Mouse (Mus musculus): ENCODE measurements around the gene Eppin.
"Not testable (repeated sequence)": the region's sequence is repeated elsewhere in the genome, so short reads cannot be mapped to it uniquely, and the experiment has no call there.

Eppin gene

DNA sequence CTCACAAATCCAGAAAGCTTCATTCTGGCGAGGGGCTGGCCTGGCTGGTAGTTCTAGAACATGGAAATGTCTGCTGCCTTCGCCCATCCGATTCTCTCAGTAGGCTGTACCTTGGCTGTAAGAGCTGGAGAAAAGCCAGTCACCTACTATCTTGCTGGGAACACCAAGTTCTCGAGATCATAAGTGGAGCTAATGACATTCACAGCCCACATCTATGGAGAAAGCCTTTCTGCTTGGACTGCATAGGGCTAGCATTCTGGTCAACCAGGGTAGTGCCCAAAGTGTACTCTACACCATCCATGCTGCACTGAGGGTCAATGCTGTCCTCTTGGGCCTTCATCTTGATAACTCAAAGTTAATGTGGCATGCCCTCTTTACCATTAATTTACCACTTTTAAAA lies at the start of gene Eppin:
Gene Eppin, minus strand, starts transcription at position 101 of the 400 bp plus-strand sequence.
- DNase-seq = no peak

DNA sequence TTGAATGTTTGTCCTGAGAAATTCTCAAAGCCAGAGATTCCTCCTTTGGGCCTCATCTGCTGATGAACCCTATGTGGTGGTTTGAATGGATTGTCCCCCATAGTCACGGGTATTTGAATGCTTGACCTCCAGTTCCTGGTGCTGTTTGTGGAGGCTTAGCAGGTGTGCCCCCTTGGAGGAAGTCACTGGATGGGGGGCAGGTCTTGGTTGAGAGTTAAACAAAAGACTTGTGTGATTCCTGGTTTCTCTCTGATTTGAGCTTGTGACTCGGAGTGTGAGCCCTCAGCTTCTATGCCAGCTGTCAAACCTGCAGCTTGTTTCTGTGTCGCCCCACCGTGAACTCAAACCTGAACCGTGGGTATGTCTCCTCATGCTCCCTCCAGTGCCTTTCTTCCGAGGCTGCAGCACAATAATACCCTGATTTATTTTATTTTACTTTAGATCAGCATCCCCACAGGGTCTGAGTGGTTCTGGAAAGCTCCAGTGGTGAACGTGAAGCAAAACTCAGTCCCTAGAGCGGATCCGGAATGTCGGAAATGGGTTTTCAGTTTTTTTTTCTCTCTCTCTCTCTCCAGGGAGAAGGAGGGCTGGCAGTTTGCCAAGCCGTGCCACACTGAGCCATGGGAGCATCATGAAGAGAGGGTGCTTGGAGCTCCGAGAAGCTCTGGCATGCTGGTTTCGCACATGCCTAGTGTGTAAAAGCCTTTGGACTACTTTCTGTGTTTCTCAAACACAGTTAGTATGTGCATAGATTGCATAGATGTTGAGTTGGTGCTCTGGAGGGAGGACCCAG lies 48.7 kb upstream of the Eppin start:
- no peak for DNase-seq

DNA sequence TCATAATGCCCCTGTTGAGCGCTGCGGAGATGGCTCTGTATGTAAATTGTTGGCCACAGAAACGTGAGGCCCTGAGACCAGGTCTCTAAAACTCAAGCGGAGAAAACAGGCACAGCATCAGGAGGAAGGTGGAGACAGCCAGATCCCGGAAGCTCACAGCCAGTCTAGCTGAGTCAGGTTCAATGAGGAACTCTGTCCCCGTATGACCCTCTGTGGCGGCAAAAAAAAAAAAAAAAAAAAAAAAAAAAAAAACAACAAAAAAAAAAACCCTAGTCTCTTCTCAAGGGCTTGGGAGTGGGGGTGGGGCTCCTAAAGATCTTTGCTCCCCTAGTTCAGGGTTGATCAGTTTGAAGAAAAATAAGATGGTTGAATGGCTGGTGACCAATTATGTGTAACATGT lies 47.7 kb upstream of the Eppin start:
- DNase-seq = no peak

DNA sequence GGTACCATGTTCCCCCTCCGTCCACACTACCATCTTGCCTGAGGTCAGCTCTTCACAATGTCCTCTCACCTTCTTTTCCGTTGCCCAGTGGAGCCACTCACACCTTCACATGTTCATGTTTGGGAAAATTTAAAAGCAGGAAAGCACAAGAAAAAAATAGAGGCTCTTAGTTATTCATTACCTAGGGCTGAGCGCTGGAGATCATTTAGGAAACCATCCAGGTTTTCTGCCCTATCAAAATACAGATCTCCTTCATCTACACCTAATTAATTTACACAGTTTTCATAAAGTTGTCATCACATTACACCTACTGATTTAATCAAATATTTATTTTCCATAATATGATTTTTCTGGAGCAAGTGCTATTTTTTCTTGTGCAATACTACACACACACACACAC lies 45.3 kb upstream of the Eppin start, which contains the start of gene Wfdc16:
Gene Wfdc16, minus strand, starts transcription at position 101 of the 400 bp plus-strand sequence.
- DNase-seq = no peak

DNA sequence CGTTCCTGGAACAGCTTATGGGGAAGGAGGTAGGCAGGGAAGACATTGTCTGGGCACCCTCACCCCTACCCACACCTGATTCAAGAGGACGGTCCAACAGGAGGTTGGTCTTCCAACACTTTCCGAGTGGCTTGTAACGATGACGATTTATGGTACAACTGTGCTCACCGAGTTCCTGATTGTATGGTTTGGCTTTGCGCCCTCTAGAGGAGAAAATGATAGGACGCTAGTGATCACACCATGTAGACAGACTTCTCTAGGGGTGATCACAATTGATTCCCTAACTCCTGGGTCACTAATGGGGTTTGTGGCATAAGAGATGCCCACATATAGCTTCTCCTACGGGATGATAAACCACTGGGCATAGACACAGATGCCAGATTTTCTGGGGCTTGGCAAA lies 41.9 kb upstream of the Eppin start:
- DNase-seq = no peak

DNA sequence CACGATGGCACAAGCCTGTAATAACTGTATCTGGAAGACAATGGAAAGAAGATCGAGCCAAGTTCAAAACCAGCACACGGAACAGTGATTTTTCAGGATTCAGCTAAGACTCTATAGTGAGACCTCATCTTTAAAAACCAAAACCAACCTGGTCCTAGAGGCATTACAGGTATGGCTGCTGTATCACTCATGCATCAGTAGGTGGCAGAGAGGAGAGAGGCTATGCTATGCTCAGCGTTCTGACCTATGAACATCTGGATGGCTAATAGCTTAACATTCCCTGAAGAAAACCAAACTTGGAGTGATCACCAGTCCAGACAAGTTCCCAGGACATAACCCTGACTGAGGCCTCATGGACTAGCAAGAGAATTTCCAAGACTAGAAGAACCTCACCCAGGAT lies 28.4 kb upstream of the Eppin start:
- DNase-seq = no peak

DNA sequence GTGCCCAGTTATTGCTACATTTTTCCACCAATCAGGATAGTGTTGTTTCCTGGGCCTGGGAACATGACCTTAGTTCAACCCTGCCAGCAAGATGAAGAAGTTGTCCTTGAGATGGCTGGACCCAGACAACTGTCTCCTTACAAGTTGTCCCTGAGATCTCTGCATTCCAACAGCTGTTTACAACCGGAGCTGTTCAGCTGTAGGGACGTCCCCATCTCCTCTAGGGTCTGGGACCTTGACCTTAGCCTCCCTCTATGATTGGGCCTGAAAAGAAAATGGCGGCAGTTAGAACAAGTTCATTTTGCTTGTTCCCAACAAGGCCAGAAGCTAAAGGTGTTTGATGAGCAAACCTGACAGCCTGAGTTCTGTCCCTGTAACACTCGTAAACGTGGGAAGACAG lies 25.7 kb upstream of the Eppin start:
- DNase-seq = no peak

DNA sequence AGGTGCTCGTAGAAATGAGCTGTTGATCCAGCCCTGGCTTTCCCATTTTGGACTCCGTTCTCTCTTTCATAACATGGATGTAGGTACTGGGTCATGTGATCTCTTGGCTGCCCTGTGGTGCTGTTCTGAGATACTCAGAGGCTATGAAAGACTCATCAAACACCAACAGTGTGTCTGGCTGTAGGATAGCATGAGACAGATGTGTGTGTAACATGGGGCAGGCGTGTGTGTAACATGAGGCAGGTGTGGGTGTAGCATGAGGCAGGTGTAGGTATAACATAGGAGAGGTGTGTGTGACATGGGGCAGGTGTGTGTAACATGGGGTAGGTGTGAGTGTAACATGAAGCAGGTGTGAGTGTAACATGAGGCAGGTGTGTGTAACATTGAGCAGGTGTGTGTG lies 22.0 kb upstream of the Eppin start:
- no peak for DNase-seq

DNA sequence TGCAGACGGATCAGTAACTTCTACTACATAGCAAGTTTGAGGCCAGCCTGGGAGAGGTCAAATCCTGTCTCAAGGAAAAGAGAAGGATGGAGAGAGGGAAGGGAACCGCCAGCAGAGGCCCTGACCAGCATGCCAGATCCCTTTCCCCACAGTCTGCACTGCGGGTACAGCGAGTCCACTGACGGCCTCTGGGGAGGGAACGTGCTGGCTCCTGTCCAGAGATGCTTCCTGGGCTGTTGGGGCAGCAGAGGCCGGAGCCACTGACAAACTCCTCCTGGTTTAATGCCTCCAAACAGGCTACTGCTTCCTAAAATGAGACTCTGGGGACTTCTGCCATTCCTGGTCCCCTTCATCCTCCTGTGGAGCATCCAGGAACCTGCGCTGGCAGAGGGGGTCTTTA lies 20.1 kb upstream of the Eppin start, which contains the start of the genes Wfdc6b and Wfdc8:
Gene Wfdc6b, plus strand, starts transcription at position 52 of the 400 bp plus-strand sequence.
Gene Wfdc8, minus strand, starts transcription at position 156 of the 400 bp plus-strand sequence.
- DNase-seq = not testable (repeated sequence)

DNA sequence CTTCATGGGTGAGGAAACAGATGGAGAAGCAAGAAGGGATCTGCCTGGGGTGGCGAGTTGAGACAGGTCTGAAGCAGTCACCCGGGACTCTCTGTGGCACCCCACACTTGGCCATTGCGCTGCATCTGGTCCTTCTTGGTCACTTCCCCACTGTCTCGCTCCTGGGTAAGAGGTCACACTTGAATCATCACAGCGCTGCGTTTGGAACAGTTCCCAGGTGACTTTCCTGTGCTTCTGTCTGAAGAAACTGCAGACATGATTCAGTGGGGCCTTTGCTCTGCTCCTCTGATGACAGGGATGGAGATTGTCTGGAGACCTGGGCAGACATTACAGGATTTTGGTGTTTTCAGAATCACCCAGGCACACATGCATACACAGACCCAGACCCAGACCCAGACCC lies 15.4 kb upstream of the Eppin start:
- DNase-seq = no peak

DNA sequence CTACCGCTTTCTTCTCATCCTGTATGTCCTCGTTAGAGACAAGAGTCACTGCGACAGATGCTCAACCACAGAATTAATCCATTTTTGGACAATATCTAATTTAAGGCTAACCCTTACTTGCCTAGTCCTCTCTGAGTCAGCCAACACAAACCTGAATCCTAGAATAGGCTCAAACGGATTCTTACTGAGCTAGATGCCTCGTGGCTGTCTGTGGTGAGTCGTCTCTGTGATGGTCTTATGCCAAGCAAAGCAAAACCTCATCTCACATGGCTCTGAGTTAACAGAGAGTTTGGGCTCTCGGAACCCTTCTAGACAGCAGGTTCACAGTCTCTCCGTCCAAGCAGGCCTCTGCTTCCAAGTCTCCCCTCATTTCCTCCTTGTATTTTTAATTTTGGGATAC lies 11.0 kb upstream of the Eppin start:
- DNase-seq = no peak

DNA sequence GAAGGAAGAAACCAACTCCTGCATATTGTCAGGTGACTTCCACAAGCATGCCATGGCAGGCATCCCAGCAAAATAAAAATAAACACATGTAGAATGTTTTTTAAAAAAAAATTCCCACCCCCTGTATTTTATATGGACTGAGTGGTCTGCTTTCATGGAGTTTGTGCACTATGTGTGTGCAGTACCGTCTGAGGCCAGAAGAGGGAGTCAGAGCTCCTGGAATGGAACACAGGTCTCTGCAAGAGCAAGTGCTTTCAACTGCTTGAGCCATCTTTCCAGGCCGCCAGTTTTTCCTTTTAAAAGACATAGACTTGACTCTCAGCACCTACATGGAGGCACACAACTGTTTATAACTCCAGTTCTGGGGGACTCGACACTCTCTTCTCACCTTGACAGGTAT lies 10.1 kb upstream of the Eppin start:
- DNase-seq = no peak

DNA sequence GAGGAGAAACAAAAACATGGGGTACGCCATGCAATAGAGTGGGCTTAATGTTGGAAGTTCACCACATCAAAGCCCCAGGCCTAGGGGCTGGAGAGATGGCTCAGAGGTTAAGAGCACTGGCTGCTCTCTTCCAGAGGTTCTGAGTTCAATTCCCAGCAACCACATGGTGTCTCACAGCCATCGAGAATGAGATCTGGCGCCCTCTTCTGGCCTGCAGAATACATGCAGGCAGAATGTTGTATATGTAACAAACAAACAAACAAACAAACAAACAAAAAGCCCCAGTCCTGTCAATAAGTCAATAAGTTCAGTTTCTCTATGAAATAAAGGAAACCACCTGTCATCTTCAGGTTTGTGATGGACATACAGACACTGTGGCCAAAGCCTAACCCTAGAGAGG lies 6.8 kb upstream of the Eppin start:
- no peak for DNase-seq

DNA sequence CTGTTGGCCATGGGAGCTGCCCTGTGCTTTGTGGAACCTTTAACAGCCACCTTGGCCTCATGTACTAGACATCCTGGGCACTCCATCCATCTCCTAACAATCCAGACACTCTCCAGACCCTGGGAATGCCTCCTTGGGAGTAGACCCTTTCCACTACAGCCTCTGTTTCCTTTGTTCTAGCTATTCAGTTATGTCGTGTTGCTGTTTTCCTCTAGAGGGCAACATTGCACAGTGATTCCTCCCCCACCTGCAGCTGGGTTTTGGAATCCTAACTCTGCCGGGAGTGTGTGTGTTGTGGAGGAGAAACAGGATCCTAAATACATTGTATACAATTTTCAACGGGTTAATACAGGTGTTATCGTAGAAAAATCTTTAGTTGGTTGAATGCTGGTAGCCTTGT lies 1.4 kb downstream of the Eppin start:
- DNase-seq = peak; percentile 14

DNA sequence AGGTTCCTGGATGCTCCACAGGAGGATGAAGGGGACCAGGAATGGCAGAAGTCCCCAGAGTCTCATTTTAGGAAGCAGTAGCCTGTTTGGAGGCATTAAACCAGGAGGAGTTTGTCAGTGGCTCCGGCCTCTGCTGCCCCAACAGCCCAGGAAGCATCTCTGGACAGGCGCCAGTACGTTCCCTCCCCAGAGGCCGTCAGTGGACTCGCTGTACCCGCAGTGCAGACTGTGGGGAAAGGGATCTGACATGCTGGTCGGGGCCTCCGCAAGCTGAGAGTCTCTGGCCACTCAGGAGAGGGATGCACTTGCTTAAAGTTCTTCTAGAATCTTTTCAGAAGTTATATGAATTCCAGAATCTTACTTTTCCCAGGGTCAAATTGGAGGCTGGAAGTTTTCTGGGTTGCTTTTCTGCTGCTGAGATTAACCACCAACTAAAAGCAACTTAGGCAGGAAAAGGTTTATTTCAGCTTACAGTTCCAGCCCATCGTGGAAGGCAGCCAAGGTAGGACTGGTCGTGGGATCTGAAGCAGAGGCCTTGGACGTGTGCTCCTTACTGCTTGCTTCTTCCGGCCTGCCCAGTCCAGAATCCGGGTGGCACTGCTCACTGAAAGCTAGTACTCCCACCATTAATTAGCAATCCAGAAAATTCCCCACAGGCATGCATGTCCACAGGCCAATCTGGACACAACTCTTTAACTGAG lies 8.2 kb downstream of the Eppin start, which contains the start of gene Wfdc6a:
Gene Wfdc6a, minus strand, starts transcription at position 423 of the 701 bp plus-strand sequence.
- DNase-seq = not testable (repeated sequence)

DNA sequence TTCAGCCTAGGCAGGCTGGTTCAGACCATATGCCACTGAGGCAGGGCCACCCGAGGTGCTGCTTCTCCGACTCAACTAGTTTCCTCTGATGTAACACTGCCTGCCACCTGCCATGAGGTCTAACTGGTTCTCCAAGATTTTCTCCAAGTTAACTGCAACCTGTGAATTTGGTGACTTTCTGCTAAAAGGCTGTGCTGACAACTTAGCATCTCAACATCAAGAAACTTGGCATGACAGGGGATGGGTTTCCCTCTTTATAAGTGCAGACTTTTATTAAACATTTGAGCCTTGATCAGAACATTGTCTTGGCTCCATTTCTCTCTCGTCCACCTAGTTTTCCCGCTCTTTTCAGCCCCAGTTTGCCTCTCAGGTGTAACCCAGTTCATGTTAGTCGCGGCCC lies 20.0 kb downstream of the Eppin start, which contains the start of gene Spint3:
Gene Spint3, minus strand, starts transcription at position 101 of the 400 bp plus-strand sequence.
- not testable (repeated sequence) for DNase-seq

DNA sequence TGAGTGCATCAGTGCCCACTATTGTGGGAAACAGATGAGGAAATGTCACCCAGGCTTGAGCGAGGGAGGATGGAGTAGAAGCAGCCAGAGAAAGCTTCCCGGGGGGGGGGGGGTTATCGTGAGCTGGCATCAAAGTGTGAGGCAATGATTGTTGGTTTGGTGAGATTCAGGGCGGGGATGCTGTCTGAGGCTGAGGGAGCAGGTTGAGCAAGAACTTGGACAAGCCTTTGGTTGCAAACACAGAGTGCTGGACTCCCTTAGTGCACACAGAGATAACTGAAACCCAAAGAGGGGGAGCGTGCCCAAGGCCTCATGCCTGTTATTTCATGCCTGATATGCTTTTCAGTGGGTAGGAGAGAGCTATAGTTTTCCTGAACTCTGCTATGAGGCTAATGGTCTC lies 25.9 kb downstream of the Eppin start:
- DNase-seq = no peak

DNA sequence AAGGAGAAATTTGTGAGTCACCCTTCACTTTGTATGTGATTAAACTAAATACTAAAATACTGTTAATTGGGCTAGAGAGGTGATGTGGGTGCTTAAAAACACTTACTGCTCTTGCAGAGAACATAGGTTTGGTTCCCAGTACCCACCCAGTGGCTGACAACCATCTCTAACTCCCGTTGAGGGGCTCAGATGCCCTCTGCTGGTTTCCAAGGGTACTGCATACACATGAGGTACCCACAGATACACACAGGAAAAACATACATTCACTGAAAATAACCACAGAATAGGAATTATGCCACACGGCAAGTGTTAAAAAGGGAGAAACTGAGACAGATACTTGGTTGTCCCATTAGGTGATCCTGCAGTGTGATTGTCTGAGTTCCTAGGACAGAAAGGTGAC lies 26.4 kb downstream of the Eppin start:
- DNase-seq = no peak

DNA sequence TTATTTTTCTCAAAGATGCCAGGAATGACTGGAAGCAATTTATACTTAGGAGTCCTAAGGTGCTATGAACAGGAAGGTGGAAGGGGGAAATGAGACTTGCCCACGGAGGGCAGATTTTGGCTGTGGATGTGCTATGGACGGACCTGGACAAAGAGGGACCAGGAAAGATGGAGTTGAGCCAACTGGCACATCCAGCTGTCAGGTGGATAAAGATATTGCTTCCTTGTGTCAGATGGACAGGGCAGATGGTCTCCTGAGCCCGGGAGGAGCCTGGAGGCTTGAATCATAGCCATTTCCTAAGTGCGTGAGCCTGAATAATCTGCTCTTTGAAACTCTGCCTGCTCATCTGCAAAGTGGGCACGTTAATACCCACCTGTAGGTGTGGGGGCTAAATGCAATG lies 29.0 kb downstream of the Eppin start:
- DNase-seq = no peak

DNA sequence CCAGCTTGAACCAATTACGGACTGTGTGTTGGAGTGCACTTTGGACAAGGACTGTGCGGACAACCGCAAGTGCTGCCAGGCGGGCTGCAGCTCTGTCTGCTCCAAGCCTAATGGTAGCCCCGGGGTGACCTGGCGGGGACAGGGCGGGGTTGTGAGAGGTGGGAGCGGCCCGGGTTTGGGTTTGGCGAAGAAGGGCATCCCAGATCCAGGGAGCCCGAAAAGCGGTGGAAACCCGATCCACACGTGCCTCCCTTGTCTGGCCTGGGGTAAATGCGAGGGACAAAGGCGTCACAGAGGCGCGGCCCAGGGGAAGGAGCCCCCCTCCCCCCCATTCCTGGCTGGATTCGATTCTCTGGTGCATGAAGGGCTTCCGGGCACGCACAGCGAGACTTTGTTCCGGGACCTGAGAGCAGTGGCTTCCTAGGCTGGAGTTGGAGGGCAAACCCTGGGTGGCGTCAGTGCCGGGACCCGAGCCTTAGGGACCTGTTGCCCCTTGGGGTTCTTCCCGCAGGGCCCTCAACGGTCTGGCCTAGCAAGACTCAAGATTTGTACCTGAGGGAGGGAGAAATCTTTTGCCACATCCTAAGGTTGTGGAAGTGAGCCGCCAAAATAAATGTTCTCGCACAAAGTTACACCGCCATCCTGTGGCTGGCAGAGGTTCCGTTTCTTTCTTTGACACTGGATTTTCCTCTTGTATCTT lies 29.9 kb downstream of the Eppin start:
- DNase-seq = peak; percentile 24

DNA sequence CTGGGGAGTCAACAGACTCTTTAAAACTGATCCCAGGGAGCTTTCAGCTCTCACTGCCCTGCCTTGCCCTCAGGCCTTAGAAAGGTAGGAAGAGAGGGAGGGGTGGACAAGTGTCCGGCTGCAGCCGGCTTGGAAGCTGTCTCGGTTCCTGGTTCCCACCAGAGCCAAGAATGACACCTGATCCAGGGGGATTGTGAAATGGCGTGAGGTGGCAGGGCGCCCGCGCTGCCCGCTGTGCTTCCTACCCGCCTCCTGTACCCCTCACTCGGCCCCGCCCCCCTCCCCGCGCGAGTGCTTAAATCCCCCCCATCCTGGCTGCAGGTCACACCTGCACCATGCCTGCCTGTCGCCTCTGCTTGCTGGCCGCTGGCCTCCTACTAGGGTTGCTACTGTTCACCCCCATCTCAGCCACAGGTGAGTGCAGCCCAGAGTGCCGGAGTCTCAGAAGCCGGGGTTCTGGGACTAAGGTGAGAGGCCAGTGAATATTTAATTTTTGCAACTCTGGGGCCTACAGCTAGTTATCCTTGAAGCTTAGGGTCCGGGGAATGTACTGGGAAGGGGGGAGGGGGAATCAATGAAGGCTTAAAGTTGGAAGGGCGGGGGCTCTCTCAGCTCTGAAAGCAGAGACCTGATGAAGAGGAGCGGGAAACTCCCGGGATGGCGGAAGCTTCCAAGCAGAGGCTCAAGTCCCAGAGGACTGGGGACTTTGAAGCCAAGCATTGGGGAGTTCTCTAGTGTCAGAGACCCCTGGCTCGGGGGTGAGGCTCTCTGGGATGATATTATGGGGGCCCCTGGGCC lies 30.8 kb downstream of the Eppin start, which contains the start of gene Wfdc2:
Gene Wfdc2, plus strand, starts transcription at position 23 of the 798 bp plus-strand sequence.
- DNase-seq = no peak

DNA sequence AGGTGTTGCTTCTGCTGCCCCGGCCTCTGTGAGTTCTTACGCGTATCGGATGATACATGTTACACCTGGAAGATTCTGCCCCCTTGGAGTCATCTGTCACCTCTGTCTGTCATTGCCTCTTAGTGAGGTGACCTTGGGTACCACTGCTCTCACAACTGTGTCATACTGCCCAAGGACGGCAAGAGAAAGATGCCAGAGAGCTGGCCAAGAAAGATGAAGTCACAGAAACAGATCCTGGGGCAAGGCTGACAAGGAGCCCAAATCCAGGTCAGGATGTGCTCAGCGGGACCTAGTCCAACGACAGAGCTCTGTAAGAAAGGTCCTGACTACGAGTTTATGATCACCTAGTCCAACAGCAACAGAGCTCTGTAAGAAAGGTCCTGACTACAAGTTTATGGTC lies 33.3 kb downstream of the Eppin start:
- no peak for DNase-seq

All from right cerebral cortex, postnatal 25 days (tissue).